Comparison of ENCODE assay signal across 1 mouse cellular context in genomic region chr11:102004251-102004650, GRCm38 (mm10).
A peak's percentile ranks its signal among the peaks of the same experiment; 100 is the strongest.
TF ChIP-seq lines count a peak whose summit lies in the region.

No protein-coding gene starts in this region.

TF ChIP-seq in MEL, 35 proteins besides CTCF, POLR2A, EP300 and RAD21:
- TF ChIP-seq ZC3H11A (IDR thresholded peaks at IDR 0.05; ENCODE audit: low read depth, low read length) (0 out of 2 replicates have a peak, but pooled peaks have one; percentile 5), KAT2A (conservative IDR thresholded peaks at IDR 0.05; ENCODE audit: low read depth, low read length) (no peak), ZKSCAN1 (IDR thresholded peaks at IDR 0.05; ENCODE audit: low read depth, low read length) (no peak), SMC3 (IDR thresholded peaks at IDR 0.05; ENCODE audit: low read depth, low read length) (peak; percentile 42), NELFE (IDR thresholded peaks at IDR 0.05; ENCODE audit: low read depth, low read length) (no peak), ELF1 (IDR thresholded peaks at IDR 0.05; ENCODE audit: low read depth, low read length) (no peak)
TF ChIP-seq in MEL: peak in this region for 2.
